Mouse (Mus musculus): ENCODE results near the gene Mturn.

The Mturn gene

DNA sequence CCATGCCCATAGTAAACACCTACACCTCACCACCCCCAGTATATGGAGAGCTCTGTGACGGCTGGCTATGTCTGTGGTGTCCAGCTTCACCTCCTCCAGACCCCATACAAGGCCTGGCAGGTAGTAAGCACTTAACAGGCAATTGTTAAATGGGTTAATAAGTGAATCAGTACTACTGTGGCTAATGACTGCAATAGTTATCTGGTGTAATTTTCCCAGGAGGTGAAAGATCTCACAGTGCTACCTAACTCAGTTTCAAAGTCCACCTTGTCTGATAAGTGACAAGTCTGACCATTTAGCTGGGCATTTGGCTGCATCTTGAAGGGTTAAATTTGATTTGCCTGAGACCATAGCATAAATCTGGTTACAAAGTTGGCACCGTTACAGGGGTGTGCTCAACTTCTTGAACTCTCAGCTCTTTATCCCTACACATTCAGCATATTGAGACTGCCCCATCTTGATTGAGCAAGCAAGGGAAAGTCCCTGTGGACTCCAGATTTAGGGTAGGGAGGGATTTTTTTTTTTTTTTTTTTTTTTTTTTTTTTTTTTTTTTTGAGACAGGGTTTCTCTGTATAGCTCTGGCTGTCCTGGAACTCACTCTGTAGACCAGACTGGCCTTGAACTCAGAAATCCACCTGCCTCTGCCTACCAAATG lies 48.2 kb downstream of the Mturn start:
- no peak for DNase-seq (ENCODE audit: low read depth, low spot score)

DNA sequence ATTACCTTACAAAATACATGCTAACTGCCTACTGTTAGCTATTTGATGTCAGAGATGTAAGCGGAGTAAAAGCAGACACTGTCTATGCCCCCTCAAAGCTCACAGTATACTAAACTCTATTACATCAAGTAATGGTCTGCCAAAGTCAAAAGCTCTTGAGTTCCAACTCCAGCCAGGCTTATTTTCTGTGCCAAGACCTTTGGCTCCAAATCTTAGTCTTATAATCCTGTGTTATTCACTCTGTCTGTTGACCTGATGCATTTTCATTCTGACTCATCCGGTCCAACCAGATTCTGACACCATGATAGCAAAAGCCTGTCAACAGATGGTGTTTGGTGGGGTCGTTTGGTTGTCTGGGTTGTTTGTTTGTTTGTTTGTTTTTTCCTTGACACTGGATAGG lies 50.3 kb downstream of the Mturn start:
- DNase-seq (ENCODE audit: low read depth, low spot score) = no peak

- no peak for DNase-seq (ENCODE audit: low read depth, low spot score)
These were observed 51.3 kb downstream of the Mturn start for GRCm38 (mm10) chr6:54732721-54733120.

- peak; percentile 87 for DNase-seq (ENCODE audit: low read depth, low spot score)
These were observed 54.7 kb downstream of the Mturn start for GRCm38 (mm10) chr6:54736126-54736525.

DNA sequence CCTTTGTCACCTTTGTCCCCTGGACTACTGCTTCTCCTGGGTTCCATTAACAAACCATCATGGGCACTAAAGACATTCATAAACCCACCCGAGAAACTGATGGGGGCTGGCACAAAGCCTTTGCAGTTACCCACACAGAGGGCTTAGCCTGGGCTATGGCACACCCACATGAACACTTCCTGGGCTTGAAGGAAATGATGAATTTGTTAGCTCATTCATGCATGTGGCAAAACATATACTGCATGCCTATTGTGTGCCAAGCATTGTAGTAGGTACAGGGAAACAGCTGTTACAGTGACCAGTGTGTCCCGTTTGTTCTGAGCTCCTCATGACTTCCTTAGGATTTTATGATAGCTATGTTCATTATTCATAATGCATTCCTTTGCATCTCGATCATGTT lies 55.8 kb downstream of the Mturn start:
- no peak for DNase-seq (ENCODE audit: low read depth, low spot score)

GRCm38 (mm10) chr6:54737684-54738083 lies 56.3 kb downstream of the Mturn start:
- DNase-seq (ENCODE audit: low read depth, low spot score) = peak; percentile 26

GRCm38 (mm10) chr6:54749056-54749455 lies 67.6 kb downstream of the Mturn start:
- no peak for DNase-seq (ENCODE audit: low read depth, low spot score)

GRCm38 (mm10) chr6:54751621-54752020 lies 70.2 kb downstream of the Mturn start:
- no peak for DNase-seq (ENCODE audit: low read depth, low spot score)

DNA sequence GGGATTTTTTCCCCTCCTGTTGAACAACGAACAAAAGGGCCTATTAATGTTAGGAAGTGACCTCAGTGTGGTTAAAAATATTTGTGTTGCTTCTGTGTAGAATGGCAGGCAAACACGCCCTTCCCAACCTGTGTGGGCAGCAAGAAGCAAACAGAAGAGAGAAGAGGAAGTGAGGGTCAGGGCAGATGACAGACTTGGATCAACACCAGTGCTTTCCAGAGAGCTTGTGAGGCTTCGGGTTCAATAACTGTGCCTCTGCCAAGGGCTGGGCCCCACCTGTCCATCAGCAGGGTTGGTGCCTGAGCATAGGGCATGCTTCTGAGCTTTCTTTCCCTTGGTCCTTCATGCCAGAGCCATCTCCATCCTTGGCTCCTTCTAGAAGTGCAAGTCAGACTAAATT lies 70.7 kb downstream of the Mturn start:
- DNase-seq (ENCODE audit: low read depth, low spot score) = peak; percentile 72
